Mouse (Mus musculus) kidney, postnatal 0 days (tissue): Measurements from ENCODE around the gene Sh3bp4. TPM values are rescaled to one million over a fixed set of nuclear protein-coding genes. Genes with fewer than 3 reads are reported as not detected.

Experiments
- ATAC-seq: fragments of 200-750 bp; cut with Nextera tagmentation; replicated peaks from 2 replicates; pipeline ENCODE4 v1.8.0; 2017; ENCODE audit warnings: low read depth, moderate number of reproducible peaks, moderate TSS enrichment, moderate library complexity; ENCODE audit not compliant: low FRiP score
- DNase-seq: peaks from one replicate; pipeline ENCODE4 v3.0.0-alpha.2; 2016; ENCODE audit warnings: low spot score
- H3K27ac ChIP-seq: fragments of 300-500 bp; sonication (generic); 2 replicates; pipeline ENCODE4 v1.5.1; 2014; ENCODE audit warnings: mild to moderate bottlenecking
- H3K27me3 ChIP-seq: fragments of 300-500 bp; sonication (generic); 2 replicates; pipeline ENCODE4 v1.6.1; 2014; ENCODE audit warnings: low read length, mixed read lengths; ENCODE audit not compliant: insufficient read depth
- H3K36me3 ChIP-seq: fragments of 300-500 bp; sonication (generic); 2 replicates; pipeline ENCODE4 v1.6.1; 2014; ENCODE audit warnings: low read length, mixed read lengths; ENCODE audit not compliant: insufficient read depth
- H3K4me1 ChIP-seq: fragments of 300-500 bp; sonication (generic); replicated peaks from 2 replicates; pipeline ENCODE4 v1.6.1; 2014; ENCODE audit warnings: antibody characterized with exemption, low read length, mixed read lengths; ENCODE audit not compliant: insufficient read depth
- H3K4me2 ChIP-seq: fragments of 300-500 bp; sonication (generic); 2 replicates; pipeline ENCODE4 v1.6.1; 2014; ENCODE audit warnings: mild to moderate bottlenecking, low read length, moderate library complexity, mixed read lengths
- H3K4me3 ChIP-seq: fragments of 300-500 bp; sonication (generic); replicated peaks from 2 replicates; pipeline ENCODE4 v1.5.1; 2014; ENCODE audit warnings: low read depth, low read length
- H3K9ac ChIP-seq: fragments of 300-500 bp; sonication (generic); 2 replicates; pipeline ENCODE4 v1.6.1; 2014; ENCODE audit warnings: low read depth, low read length
- H3K9me3 ChIP-seq: fragments of 300-500 bp; sonication (generic); replicated peaks from 2 replicates; pipeline ENCODE4 v1.6.1; 2016; ENCODE audit warnings: low read length, inconsistent platforms, mixed read lengths
- CTCF ChIP-seq: IDR thresholded peaks from 2 replicates; pipeline ENCODE4 v1.5.1; 2016; ENCODE audit warnings: antibody characterized with exemption, low read depth, mild to moderate bottlenecking, moderate library complexity
- WGBS: fragments of 180-500 bp; shearing (Covaris S2); extraction: QIAGEN DNeasy Blood & Tissue Kit; methylation state at CpG from one replicate; pipeline ENCODE4 v1.1.7; 2014; 5-methylcytosine and 5-hydroxymethylcytosine counted together
- polyA plus RNA-seq: library from polyadenylated mRNA; unstranded; fragments of >200 nt; fragmentation: Nextera tagmentation; extraction: Ambion mirVana; gene quantifications from 2 replicates; pipeline ENCODE4 v1.2.1, GENCODE M21; 2015

The Sh3bp4 gene
- polyA plus RNA-seq, 1 experiment from 2014 or later: 22.7 TPM

- H3K4me1 ChIP-seq: 0 out of 2 replicates have a peak, but pooled peaks cover 13% of the 10 kb centered on the region
- H3K27me3 ChIP-seq: no peaks in the 10 kb centered on the region
- peak overlapping the region; percentile 90 for H3K27ac ChIP-seq
- H3K36me3 ChIP-seq: no peaks in the 10 kb centered on the region
- H3K9me3 ChIP-seq: no peaks in the 10 kb centered on the region
- peak overlapping the region; percentile 36; the same call in 1 of the 2 replicates for H3K9ac ChIP-seq
- WGBS: under 1% methylated on average over 25 of the region's 25 CpGs
- peak; percentile 19; the same call in 1 of the 2 replicates for TF ChIP-seq CTCF
- ATAC-seq (no peak; the same call in 1 of the 2 replicates), DNase-seq (peak; percentile 73)
- H3K4me3 ChIP-seq: peak overlapping the region; percentile 16
- peak overlapping the region; percentile 57 for H3K4me2 ChIP-seq
Measured at GRCm38 (mm10) chr1:89069479-89070102, 624 bp upstream of the Sh3bp4 start.

- TF ChIP-seq CTCF: no peak
- no peaks in the 10 kb centered on the region for H3K36me3 ChIP-seq
- H3K9me3 ChIP-seq: no peaks in the 10 kb centered on the region
- no peaks in the 10 kb centered on the region for H3K27me3 ChIP-seq
- DNase-seq (peak; percentile 73), ATAC-seq (no peak)
- peak overlapping the region; percentile 87 for H3K9ac ChIP-seq
- H3K4me1 ChIP-seq: peaks cover 18% of the 10 kb centered on the region; the same call in 1 of the 2 replicates
- H3K27ac ChIP-seq: peak overlapping the region; percentile 81
- H3K4me3 ChIP-seq: peak overlapping the region; percentile 96
- under 1% methylated on average over 28 of the region's 28 CpGs for WGBS
- peak overlapping the region; percentile 85 for H3K4me2 ChIP-seq
Measured at GRCm38 (mm10) chr1:89070871-89071361, 701 bp downstream of the Sh3bp4 start.

- Histone ChIP-seq H3K9ac (peak overlapping the region; percentile 87), H3K27ac (peak overlapping the region; percentile 81), H3K4me1 (peaks cover 19% of the 10 kb centered on the region; the same call in 1 of the 2 replicates), H3K9me3 (no peaks in the 10 kb centered on the region), H3K36me3 (no peaks in the 10 kb centered on the region), H3K4me2 (peak overlapping the region; percentile 85), H3K4me3 (peak overlapping the region; percentile 96), H3K27me3 (no peaks in the 10 kb centered on the region)
- ATAC-seq: no peak
- WGBS: 5% methylated on average over 15 of the region's 15 CpGs
- no peak for DNase-seq
- TF ChIP-seq CTCF: no peak
Measured at GRCm38 (mm10) chr1:89071371-89072142, 1.3 kb downstream of the Sh3bp4 start.

DNA sequence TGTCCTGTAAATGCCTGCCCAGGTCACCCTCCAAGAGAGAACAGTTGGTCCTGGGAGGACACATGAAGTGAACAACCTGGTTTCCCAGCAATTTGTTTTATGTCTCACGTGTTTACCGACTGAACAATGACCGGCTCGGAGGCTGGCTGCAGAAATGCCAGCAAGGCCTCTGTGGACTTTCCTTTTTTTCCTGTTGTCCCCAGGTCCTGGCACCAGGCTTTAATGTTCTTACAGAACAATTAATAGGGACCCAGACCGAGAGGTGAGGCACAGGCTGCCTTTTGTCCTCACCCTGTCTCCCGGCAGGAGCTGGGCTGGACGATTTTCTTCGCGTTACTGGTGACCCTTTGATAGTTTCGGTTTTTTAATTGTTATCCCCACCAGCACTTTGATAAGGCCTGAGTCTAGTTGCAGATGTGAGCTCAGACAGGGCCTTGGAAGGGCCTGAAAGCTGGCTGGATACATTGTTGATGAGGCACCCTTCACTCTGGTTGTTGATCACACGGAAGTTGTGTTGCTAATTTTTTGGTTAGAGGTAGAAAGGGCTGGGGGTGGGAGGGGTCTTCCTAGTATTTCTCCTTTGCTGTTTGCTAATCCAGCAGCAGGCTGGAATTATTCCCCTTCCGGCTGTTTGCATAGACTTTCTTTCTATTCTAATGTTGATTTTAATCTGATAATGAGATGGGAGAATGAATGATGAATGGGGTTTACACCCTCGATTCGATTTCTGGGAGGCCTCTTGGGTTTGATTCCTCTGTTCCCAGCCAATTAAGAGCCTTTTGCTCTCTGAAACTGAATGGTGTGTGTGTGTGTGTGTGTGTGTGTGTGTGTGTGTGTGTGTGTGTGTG is 2.2 kb downstream of the Sh3bp4 start:
- Histone ChIP-seq H3K4me2 (peak overlapping the region; percentile 85), H3K27me3 (no peaks in the 10 kb centered on the region), H3K36me3 (no peaks in the 10 kb centered on the region), H3K4me1 (peaks cover 22% of the 10 kb centered on the region; the same call in 1 of the 2 replicates), H3K27ac (peak overlapping the region; percentile 43; the same call in 1 of the 2 replicates), H3K9ac (peak overlapping the region; percentile 87), H3K9me3 (no peaks in the 10 kb centered on the region), H3K4me3 (peak overlapping the region; percentile 96)
- TF ChIP-seq CTCF: no peak
- DNase-seq (no peak), ATAC-seq (no peak)
- WGBS: 15% methylated on average over 14 of the region's 14 CpGs

- no peaks in the 10 kb centered on the region for H3K9me3 ChIP-seq
- no peak for TF ChIP-seq CTCF
Measured at GRCm38 (mm10) chr1:89073291-89073846, 3.2 kb downstream of the Sh3bp4 start.

More at GRCm38 (mm10) chr1:89073291-89073846, 3.2 kb downstream of the Sh3bp4 start:
- DNase-seq (no peak), ATAC-seq (no peak)
- Histone ChIP-seq H3K27me3 (no peaks in the 10 kb centered on the region), H3K4me3 (no peak overlapping the region), H3K27ac (no peak overlapping the region), H3K36me3 (no peaks in the 10 kb centered on the region), H3K4me1 (peaks cover 26% of the 10 kb centered on the region), H3K4me2 (peak overlapping the region; percentile 85; the same call in 1 of the 2 replicates), H3K9ac (0 out of 2 replicates have a peak overlapping the region, but pooled peaks have one; percentile 8)
- 90% methylated on average over 5 of the region's 5 CpGs for WGBS
